Mouse (Mus musculus) bone marrow, adult 2 months (tissue): ENCODE data around the gene 1700029F12Rik.

Experiments used
- CTCF ChIP-seq: fragments of 200-500 bp; IDR thresholded peaks from 2 replicates; pipeline ENCODE4 v1.5.1; 2011; ENCODE audit warnings: low read length, control low read depth; ENCODE audit not compliant: control insufficient read depth, insufficient read depth
- POLR2A ChIP-seq: fragments of 200-500 bp; IDR thresholded peaks from 2 replicates; pipeline ENCODE4 v1.6.1; 2011; ENCODE audit warnings: low read depth, mild to moderate bottlenecking, control low read depth, low read length, borderline replicate concordance; ENCODE audit not compliant: control insufficient read depth

DNA sequence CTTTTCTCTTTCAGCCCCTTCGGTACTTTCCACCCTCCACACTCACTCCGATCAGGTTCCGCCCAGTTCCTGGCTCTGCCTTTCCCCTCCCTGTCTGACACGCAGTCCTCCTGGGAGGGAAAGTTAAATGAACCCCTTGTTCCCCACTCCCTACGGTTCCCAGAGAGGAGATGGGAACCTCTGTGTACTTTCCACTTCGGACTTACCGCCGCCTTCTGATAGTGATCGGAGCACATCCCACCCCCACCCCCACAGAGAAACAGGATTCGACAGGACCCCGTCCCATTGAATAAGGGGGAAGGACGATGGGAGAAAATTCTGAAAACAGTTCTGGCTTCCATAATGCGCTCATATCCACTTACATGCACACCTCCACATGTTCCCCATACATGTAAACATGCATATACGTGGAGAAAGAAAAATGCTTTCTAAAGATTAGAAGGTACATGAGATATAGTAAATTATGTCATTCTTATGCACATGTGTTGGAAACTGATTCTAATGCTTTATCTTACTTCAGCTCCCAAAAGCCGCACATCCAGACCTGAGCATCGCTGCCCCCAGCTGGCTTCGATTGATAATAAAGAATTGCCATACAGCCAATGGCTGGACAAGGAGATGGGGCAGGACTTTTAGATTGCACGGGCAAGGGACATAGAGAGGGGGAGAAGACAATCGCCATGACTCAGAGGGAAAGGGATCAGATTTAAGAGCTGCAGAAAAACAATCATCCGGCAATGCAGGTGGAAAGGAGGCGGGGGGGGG, 26.5 kb downstream of the 1700029F12Rik start:
- TF ChIP-seq CTCF (no peak), POLR2A (no peak)
